Mouse (Mus musculus) urinary bladder, adult 2 months (tissue): ENCODE results near the gene Gatd1. TPM values are rescaled to one million over a fixed set of nuclear protein-coding genes. Genes with fewer than 3 reads are reported as not detected.
"Not testable (repeated sequence)": the region's sequence is repeated elsewhere in the genome, so short reads cannot be mapped to it uniquely, and the experiment has no call there.

Source experiments
- DNase-seq: peaks from one replicate; pipeline ENCODE4 v3.0.0; 2022; ENCODE audit warnings: low spot score
- polyA plus RNA-seq: library from polyadenylated mRNA; depleted of rRNA; stranded (reverse); fragments of >200 nt; gene quantifications from 2 replicates; pipeline ENCODE4 v1.2.3, GENCODE M21; 2012; rRNA removed

Gene Gatd1
- polyA plus RNA-seq = 48.3 and 59.2 TPM in 2 replicates

- DNase-seq = peak; percentile 96
Observed at GRCm38 (mm10) chr7:141413809-141414584, at the start of gene Gatd1. Gatd1 (minus strand) TSS chr7:141414136.

GRCm38 (mm10) chr7:141462333-141462821, 48.4 kb upstream of the Gatd1 start:
- DNase-seq = peak; percentile 26

GRCm38 (mm10) chr7:141461521-141462332, 47.8 kb upstream of the Gatd1 start:
- peak; percentile 24 for DNase-seq

DNA sequence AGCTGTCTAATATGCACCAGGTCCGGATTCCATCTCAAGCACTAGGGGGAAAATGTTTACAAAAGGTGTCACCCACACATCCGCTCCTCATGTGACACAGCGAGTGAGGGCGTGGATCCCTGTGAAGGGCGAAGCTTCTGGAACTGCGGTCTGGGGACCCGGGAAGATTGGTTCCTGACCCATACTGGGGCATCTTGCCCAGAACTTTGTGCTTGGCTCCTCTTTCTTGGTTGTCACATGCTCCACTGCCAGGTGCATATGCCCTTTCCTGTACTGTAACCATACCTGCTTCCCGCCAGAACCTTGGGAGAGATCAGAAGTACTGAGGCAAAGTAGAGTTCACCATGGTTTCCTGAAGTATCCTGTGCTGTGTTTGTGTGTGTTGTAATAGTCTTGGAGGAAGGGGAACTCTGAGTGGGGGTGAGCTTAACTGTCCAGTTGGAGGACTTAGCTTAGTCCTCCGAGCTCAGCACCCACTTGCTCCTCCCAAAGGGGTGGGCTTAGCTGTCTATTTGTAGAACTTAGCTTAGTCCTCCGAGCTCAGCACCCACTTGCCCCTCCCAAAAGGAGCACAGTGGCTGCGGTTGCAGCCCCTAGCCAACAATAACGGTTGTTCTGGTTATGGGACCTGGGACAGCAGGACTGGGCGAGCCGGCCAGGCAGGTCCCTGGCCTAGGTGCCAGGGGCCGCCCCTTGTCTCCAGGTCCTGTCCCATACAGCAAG, 46.6 kb upstream of the Gatd1 start, which contains the start of gene Cracr2b:
Gene Cracr2b (plus strand): TSS at position 704 of the 723 bp plus-strand sequence.
- DNase-seq = no peak

GRCm38 (mm10) chr7:141460001-141460390, 46.1 kb upstream of the Gatd1 start:
- DNase-seq = no peak

DNA sequence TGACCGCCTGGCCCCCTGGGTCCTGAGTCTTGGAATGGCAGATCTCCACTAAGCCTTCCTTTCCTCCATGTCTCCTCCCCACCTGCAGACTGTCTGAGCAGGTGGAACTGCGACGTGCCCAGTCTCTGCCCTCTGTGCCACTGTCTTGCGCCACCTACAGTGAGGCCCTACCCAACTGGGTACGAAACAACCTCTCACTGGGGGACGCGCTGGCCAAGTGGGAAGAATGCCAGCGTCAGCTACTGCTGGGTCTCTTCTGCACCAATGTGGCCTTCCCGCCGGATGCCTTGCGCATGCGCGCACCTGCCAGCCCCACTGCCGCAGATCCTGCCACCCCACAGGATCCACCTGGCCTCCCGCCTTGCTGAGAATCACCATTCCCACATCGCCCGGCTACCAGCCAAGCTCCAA, 45.4 kb upstream of the Gatd1 start:
- no peak for DNase-seq

DNA sequence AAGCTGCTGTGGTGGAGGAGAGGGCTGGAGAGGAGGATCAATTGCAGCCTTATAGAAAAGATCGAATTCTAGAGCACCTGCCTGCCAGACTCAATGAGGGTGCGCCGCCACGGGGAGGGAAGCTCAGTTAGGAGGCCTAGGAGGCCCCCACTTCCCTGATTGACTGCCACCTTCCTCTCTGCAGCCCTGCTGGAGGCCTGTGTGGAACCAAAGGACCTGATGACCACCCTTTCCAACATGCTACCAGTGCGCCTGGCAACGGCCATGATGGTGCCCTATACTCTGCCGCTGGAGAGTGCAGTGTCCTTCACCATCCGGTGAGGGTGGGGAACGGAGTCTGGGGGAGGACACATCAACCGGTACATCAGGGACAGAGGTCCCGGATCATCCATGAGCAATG, 44.7 kb upstream of the Gatd1 start:
- no peak for DNase-seq

DNA sequence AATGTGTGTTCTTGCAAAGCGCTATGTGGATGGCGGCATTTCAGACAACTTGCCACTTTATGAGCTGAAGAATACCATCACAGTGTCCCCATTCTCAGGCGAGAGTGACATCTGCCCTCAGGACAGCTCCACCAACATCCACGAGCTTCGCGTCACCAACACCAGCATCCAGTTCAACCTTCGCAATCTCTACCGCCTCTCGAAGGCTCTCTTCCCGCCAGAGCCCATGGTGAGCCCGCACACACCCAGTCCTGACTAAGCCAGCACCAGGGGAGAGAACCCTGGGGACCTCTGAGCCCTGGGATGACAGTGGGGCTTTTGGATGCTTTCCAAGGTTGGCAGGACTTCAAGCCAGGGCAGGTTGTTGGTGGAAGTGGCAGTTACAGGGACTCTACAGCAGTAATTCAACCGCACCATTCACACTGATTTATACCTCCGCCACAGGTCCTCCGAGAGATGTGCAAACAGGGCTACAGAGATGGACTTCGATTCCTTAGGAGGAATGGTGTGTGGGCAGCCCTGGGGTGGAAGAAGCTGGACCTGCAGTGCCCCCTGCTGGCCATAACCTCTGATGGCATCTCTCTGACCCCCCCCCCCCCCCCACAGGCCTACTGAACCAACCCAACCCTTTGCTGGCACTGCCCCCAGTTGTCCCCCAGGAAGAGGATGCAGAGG, 44.2 kb upstream of the Gatd1 start:
- peak; percentile 23 for DNase-seq

DNA sequence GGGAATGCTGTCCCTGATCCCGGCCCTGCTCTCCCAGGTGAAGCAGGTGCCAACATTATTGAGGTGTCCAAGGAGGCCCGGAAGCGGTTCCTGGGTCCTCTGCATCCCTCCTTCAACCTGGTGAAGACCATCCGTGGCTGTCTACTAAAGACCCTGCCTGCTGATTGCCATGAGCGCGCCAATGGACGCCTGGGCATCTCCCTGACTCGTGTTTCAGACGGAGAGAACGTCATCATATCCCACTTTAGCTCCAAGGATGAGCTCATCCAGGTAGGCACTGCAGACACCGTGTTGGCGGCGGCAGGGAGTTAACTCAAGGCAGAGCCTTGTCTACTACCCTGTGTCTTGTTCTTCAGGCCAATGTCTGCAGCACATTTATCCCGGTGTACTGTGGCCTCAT, 43.3 kb upstream of the Gatd1 start:
- DNase-seq = no peak

GRCm38 (mm10) chr7:141456739-141457138, 42.8 kb upstream of the Gatd1 start:
- peak; percentile 30 for DNase-seq

DNA sequence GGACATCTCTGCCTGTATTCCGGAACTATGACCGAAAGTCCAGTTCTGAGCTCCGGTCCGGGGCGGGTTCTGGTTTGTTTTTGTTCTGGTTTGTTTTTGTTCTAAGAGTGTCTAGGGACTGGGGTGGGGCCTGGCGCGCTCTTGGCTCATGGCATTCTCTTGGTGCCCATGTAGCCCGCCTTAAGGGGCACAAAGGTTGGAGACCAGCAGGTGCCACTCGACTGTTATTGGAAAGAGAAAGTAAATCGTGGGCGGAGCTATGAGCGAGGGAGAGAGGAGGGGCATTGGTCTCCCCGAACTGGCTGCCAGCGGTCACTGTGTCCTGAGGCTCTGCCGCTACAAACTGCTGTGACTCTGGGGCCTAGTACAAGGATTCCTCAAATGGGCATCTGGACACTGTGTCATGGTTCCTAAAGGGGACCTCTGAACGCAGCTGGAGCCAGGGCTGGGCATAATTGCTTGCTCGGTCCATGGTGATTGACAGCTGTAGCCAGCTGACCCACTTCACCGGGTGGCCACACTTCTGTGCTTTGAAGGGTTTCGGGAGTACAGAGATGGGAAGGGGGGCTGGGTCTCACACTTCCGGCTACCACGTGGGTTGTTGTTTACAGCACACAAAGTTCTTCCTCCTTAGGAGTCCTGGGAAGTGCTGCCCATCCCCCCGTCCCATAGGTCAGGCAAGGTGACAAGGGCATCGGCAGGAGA, 41.8 kb upstream of the Gatd1 start:
- peak; percentile 63 for DNase-seq

GRCm38 (mm10) chr7:141454967-141455551, 41.1 kb upstream of the Gatd1 start, which contains the start of gene Pnpla2:
Pnpla2 (plus strand) TSS chr7:141455198.
- peak; percentile 88 for DNase-seq

DNA sequence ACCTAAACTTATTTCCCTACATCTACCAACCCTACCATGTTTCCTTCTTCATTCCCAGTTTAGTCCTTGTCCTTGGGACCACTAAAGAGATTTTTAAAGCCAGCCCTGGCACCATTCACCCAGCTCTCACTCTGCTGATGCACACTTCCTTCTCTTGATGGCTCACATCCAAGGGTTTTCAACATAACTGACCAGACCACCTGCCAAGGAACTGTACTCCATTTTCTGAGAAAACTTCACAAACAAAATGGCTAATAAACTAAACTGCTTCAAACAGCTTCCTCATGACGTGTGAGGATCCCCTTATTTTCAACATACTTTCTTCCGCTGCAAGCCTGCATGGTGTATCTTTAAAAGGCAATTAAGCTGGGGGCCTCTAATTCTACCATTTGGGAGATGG, 39.7 kb upstream of the Gatd1 start:
- DNase-seq = no peak

DNA sequence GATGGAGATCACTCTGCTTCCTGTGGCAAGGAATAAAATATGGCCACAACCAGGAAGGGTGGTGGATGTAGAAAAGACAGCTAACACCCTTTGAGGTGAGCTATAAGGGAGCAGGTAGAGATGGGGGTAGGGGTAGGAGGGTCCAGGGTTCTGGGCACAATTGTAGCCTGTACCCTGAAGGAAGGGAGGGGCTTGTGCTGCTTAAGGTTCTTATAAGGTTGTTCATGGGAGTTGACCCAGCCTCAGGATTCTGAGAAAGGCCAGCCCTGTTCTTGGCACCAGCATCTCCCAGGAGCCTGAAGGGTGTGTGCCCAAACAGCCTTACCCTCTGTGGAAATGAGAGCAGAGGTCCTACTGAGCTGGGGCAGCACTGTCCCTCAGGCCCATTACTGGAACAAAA, 38.0 kb upstream of the Gatd1 start:
- no peak for DNase-seq

DNA sequence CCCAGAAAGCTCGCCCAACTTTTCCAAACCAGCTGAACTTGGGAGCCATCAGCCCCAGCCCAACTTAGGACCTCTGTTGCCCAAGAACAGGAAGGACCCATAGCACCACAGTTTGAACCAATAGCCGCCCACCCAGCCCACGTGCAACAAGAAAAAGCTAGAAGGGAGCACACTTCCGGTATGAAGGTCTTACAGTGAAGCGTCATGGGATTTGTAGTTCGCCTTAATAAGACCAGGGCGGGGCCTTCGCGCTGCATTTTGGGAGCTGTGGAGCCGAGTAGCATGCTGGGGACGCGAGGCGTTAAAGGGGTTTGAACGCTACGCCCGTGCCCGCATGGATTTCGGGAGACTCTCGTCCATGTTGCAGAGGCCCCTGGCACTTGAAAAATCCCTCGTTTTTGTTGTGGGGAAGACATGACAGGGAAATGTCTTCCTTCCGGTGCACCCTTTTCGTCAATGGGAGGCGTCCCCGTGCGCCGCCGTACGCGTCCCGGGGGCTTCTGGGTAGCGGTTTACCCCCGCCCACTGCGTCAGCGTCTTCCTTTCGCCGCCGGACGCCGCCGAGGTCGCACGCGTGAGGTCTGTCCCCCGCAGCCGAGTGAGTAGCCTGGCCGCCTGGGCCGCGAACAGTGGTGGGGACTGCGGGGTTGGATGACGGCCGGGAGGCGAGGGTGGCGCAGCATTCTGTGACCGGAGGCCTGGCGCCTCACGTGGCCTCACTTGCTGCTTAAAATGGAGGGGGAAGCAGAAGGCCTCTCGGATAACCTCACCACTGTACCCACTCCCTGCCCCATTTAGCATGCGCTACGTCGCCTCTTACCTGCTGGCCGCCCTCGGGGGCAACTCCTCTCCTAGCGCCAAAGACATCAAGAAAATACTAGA, 33.4 kb upstream of the Gatd1 start, which contains the start of gene Rplp2:
Gene Rplp2 (plus strand): TSS at position 261 of the 882 bp plus-strand sequence.
- peak; percentile 94 for DNase-seq

- DNase-seq = not testable (repeated sequence)
Observed at GRCm38 (mm10) chr7:141446374-141446773, 32.4 kb upstream of the Gatd1 start.

DNA sequence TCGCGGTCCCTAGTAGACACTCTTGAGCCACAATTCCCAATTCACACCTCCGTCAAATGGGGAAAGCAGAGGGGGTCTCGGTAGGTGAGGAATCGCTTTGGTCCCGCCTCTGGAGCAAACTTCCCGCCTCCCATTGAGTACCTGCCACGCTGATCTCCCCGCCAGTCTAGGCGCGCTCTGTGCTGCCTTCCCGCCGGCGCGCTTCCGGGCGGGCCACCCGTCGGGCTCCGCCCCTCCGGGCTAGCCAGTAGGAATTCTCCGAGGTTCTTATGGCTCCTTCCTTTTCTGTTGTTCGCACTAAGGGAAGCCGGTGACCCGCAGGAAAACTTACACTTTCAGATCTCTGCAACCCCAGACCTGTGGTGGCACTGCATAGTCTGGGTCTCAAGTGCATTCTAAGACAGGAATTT, 29.9 kb upstream of the Gatd1 start, which contains the start of gene Pidd1:
Gene Pidd1 (minus strand): TSS at position 198 of the 410 bp plus-strand sequence.
- peak; percentile 54 for DNase-seq

GRCm38 (mm10) chr7:141443081-141443821, 29.3 kb upstream of the Gatd1 start:
- peak; percentile 35 for DNase-seq
